Mouse (Mus musculus): ENCODE measurements around the gene BC034090. TPM values are rescaled to one million over a fixed set of nuclear protein-coding genes. Genes with fewer than 3 reads are reported as not detected.

Gene BC034090
- total RNA-seq, 2 experiments from 2014 or later, result 28.5 to 31.8 TPM

DNA sequence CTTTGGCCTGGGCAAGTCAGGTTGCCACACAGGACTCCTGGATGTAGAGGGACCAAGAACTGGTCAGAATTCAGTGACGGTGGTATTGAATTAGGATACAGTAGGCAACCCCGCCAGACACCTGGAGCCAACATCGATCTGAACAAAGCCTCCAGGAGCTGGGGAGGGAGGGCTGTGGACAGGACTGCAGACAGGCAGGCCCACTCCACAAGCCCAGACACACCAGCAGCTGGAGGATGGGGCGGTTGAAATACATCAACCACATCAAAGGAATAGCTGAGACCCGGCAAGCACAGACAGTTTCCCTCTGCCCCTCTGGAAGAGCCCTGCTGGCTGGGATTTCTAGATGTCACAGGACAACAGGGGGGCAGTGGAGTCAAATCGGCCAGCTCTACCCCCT, 27.4 kb downstream of the BC034090 start:
- no peak for DNase-seq

DNA sequence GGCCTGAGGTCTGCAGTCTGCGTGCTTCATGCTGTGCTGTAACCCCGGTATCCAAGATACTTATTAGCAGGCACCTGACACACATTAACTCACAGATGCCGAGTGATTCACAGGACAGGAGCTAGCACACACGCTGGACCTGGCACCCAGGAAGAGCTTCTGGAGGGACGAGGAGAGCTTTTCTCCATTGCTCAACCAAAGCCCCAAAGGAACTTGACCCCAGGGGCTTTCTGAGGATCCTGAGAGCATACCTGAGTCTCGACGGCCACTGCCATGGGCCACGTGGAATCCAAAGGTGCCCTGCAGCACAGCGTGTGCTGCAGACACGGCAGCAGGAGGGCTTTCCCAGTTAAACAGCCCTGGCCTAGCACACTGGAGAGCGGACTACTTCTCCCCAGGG, 27.9 kb downstream of the BC034090 start:
- DNase-seq, result no peak

DNA sequence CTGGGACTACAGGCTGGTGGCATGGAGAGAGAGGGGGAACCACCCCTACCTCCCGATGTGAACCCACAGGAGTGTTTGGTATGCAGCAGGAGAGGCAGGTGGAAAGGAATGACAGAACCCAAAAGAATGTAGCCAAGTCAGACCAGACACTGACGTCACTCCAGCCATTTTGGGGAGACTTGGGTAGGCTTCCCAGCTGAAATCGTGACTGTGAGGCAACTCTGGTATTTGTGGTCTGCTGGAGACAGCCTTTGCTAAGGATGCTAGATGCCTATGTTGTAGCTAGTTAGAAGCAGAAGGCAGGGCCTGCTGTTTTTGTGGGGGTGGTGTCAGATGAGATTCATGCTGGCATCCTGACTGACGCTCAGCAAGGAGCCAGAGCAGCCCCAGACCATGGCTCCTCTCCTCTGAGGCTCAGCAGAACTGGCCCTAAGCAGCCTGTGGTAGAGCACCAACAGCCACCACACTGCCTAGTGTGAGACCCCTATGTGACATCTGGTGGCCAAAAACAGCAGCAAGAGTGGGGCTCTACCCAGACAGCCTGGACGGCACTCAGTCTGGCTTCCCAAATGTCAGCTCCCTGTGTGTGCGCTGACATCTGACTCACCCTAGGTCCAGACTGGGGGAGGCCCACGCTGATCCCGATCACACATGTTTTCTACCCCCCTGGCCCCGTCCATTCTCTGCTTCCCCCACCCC, 29.0 kb downstream of the BC034090 start:
- DNase-seq, result no peak

DNA sequence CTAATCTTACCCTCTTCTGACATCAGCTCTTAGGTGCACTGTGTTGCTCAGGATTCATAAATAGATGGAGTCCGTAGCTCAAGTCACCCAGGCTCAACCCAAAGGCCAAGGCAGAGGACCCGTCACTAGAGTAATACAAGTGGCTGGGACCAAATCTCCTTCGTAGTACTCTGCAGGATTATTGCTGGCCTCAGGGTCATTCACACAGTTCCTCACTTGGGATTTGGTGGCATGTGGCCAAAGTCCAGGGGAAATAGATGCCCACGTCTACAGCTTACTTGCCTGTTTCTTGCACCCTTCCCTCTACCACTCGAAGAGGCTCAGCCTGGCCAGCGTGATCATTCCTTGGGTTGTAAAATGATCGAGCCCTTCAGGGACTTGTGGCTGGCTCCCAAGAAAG, 30.3 kb downstream of the BC034090 start:
- DNase-seq, result no peak

DNA sequence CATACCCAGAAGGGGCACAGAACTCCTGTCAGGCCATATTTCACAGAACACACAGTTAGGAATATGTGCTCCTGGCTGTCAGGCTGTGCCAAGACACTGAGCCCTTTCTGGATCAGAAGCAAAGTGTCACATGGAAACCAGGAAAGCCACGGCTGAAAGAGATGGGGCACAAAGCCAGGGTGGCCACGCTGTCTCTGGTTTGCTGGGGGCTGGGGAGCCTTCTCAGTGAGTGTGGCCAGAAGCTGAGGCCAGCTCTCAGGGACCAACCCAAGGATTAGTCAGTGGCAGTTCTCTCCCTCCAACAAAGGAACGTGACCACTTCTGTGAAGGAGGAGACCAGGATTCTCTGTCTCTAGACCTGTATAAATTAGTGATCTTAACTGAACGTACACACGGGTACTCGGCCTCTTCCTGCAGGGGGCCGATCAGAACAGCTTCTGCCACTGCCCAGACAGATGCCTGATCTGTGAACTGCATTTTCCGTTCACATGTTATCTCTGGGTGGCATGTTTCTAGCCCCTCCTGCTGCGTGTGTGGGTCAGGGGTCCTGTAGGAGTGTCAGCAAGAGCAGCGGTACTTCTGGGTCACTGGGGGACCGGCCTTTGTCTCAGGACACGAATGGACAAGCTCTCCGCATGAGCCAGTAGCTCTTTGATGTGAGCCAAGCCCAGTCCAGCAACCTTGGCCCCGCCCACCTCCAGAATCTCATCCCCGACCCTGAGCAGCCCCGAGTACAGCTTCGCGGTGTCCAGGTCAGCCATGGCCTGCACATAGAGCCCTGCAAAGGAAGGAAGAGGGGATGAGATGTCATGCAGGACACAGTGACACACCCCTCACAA, 31.1 kb downstream of the BC034090 start:
- DNase-seq, result peak; percentile 71 to 75

DNA sequence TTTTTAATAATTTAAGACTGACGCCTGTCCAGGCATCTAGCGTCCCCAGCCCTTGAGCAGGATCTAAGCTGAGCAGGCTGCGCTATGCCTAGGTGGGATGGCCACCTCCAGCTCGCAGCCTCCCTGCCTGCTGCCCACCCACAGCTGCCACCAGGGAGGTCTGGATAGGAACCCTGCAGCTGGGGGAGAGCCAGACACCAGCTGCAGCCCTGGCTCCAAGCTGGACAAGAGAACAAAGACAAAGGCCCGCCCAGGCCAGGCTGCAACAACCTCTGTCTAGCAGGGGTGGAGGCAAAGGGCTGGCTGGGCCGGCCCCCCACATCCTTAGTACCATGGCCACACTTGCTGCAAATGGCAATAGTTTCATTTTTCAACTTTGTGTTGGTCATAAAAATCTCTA, 31.8 kb downstream of the BC034090 start:
- peak in 1 of 2 experiments; percentile 35 for DNase-seq

DNA sequence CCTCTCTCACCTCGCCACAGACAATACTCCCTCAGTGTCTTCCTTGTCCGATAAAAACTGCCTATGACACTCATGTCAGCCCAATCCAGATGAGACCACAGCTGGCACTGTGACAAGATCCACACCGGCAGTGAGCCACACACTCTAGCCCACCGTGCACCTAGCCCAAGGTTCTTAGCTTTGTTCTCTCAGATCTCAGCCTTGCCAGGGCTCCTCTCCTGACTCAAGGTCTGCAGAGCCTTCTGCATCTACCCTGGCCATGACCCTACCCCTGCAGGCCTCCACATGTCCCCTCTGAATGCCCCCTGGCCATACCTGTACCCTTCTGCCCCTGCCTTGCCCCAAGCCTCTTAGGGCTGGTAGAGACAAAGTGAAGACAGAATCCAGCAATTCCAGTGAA, 32.2 kb downstream of the BC034090 start:
- DNase-seq, result no peak

DNA sequence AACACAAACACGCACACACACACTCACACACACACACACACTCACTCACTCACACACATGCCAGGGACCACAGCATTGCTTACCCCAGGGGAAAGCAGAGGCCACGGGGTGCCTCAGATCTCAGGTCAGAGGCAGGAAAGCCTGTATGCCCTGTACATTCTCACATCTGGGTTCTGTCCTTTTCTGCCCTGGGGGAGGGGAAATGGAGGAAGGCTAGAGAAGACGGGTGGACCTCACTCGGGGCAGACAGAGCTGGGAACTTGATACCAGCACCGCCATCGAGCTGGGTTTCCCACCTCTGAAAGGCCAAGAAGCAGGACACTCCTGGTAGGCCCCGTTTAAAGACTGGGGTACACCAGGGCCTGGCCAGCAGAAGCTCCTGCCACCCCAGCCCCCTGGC, 33.2 kb downstream of the BC034090 start:
- no peak for DNase-seq

DNA sequence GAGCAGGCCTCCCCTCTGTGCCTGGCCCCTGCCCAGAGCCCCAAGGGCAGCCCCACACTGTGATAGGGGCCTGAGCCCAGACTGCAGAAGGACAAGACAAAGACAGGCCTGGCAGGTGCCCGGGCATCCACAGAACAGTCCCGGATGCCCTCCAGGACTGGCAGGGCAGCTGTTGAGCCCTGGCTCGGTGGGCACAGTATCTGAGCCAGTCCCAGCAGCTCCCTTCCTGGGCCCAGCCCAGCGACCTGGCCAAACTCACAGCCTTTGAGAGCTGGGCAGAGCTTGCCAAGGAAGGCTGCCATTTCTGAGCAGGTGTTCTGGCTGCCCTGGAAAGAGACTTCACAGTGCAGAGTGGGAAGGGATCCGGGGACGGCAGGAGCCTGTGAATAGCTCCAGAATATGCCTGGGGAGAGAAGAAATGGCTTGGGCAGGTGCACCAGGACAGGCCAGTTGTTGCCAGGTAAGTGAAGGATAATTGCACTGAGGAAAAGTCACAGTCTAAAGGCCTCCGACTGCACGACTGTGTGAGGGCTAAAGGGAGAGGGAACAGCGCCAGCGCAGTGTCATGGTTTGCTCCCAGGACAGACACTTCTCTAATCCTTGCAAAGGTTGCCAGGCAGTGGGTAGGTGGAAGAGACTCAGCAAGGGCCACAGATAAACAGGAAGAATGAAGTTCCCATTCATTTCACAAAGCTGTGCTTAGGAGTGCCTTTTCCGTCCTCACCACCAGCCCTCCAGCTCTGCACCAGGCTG, 34.1 kb downstream of the BC034090 start:
- DNase-seq, result peak; percentile 60 to 82

DNA sequence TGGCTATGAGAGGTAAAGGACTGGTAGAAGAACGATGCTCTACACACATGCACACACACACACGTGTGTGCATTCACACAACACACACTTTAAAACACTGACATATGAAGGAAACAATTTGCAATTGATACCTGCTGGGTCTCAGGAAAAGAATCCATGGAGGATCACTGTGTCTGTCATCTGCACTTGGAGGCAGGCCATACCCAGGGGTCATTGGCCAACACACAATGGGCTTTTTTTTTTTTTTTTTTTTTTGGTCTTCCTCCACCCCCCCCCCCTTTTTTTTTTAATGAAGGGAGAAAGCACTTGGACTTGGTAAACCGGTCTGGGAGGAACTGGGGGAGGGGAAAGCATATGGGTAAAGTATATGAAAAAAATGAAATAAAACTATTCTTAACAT, 36.4 kb downstream of the BC034090 start:
- DNase-seq, result no peak

DNA sequence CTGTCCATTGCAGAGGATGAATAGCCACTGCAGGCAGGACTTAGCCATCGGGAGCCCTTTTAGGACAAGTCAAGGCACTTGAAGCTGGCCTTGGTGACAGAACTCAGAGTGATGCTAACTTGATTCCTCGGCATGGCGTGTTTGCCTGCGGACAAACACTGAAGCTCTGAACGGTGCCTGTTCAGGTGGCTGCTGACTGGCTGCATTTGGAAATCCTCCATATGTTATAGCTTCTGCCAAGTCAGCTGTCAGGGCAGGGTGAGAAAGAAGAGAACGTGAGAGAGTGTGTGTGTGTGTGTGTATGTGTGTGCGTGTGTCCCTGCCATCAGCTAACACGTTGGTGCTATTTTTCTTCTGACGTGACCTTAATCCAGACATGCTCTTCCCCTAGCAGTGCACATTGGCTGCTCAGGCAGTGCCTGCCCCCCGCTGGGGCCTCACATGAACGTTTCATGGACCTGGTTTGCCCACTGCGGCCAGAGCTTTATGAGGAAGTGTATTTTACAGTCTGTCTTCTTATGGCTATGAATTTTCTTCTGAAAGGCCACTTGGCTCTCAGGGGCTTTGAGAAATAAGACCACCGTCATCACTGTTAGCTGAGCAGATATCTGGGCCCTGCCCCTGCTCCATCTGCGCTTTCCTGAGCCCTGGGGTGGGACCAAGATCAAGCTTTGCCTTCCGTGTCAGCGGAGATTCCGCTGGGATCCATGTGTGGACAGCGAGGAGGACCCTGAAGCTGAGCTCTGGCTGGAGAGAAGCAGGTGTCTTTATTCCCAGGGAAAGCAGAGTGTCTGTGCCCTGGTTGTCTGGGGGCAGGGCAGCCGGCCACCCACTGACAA, 38.2 kb downstream of the BC034090 start:
- DNase-seq, result peak; percentile 51 to 61

DNA sequence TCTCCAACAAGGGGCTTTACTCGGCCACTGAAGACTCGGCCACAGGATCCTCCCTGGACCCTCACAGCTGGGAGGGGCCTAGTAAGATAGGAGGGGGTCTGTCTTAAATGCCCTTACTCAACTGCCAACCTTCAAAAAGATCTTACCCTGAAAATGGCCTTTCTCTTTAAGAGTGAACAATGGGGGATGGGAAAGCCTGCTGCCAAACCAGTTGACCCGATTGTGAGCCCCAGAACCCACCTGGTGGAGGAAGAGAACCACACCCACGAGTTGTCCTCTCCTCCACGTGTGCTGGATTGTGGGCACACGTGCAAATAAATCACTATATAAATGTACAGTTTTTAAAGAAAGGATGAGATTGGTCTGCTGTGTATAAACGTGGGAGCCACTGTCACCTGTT, 38.9 kb downstream of the BC034090 start:
- DNase-seq, result no peak

DNA sequence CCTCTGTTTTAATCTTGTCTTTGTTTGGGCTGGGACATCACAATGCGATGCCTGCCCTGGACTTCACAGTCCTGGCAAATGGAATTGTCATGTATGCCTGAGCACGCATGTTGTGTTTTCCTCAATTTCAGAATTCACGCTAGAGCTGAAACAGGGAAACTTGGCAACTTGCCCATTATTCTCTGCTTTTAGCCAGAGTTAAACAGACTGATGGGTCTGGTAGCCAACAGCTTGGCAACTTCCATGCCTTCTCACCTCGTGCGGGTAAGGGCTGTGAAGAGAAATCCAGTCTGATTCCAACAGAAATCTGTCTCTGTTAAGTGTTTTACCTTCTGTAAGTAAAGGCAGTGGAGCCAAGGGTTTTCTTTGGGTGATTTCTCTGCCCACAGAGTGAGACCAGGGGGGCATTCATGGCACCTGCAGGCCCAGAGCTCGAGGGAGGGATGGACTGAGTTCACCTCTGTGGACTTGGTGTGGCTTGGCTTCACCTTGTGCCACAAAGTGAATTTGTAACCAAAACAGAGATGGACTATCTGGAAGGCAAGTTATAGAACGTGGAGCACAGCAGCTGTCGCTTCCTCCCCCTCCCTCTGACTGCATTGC, 39.6 kb downstream of the BC034090 start:
- DNase-seq, result peak in 1 of 2 experiments; percentile 40

DNA sequence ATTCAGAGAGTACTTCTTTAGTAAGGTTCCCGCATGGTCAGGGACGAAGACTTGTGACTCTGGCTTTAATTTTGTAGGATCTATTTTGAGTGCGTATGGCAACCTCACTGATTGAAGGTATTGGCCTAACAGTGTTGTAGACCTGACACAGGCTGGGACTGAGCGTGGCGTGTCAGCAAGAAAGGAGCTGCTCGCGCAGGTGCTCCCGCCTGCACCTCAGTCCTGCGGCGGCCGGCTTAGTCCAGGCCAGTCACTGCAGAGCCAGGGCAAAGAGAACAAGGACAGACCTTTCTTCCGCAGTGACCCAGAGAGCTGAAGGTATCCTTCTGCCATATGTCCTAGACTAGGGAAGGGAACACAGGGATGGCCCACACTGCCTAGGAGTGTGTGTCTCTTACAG, 40.3 kb downstream of the BC034090 start:
- DNase-seq, result no peak

DNA sequence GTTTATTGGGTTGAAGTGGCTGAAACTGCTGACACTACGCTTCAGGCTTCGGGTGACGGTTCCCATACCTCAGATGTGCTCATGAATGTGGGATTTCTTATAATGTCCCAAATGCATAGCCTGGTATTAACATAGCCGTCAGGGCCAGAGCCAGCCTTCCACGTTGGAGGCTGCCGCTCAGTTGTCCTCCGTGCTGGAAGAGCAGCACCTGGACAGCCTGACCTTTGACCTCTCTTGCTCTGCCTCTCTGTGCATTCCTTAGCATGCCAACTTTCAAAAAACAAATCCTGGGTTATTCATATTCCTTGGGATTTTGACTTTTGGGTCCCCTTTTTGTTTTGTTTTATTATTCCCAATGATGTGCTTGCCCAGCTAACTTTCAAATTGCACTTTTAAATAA, 41.1 kb downstream of the BC034090 start:
- no peak for DNase-seq

DNA sequence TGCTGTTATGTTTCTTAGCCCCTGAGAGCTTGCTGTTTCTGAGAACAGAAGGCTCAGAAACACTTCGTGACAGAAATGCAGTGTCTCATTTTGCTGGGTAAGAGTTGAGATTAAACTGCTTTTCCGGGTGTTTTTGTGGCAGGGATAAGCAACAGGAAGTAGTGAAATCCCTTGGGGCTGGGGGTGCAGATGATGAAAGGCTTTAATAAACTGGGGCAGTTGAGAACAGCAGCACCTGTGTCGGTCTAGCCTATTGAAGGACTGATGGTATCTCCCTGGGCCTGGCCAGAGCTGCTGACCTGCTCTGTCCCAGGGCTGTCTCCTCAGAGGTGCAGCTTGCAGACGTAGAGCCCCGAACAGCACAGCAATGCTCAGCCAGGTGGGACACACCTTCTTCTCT, 41.8 kb downstream of the BC034090 start:
- no peak for DNase-seq

DNA sequence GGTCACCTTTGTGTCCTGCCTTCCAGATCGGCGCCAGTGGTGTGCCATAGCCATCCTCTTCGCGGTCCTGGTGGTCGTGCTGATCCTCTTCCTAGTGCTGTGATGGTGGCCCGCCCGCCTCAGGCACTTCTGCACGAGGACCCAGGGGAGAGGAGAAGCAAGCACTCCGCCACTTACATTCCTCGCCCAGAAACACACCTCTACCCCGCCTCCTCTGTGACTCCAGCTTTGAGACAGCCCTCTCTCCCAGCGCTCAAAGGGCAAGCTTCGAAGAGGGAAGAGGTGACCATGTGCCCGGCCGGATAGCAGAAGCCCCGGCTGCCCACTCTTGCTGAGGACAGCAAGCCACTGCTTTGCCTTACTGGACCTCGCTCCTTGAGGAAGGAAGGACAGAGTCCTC, 42.3 kb downstream of the BC034090 start:
- DNase-seq, result no peak

DNA sequence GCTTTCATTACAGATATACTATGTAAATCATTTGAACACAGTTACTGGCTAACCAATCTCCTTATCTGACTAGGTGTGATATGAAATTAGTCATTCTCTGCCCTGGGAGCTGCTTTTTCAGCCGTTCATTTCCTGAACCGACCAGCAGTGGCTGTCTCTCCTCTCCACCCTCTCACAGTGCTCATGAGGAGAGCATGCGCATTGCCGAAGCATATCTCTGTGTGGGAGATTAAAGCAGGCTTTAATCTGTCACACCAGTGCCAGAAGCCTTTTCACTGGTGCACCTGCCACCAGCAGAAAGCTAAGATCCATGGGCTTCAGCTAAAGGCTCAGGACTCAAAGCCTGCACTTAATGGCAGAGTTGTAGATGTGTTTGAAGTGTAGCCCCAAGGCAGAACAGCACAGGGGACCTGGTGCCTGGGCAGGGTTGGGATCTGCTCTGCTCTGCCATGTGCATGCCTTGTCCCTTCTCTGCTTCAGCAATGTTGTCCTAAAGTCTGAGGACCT, 42.8 kb downstream of the BC034090 start:
- no peak for DNase-seq

DNA sequence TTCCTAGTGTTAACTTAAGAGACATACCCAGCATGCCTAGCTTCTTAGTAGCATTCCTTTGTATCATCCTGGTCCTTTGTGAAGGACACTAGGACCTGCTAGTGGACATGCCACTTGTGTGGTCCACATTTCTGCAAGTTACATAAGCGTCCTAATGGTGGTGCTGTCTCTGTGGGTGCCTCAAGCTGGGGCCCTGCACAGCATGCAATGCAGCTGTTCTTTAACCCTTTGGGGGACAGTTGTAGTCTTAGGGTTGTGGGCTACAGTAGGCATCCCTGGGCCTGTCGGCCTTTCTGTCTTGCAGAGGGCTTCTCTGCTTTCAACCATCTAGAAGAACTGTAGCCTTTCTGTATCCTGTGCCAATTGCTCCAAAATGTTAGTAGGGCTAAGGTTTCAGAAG, 43.3 kb downstream of the BC034090 start:
- DNase-seq, result no peak

DNA sequence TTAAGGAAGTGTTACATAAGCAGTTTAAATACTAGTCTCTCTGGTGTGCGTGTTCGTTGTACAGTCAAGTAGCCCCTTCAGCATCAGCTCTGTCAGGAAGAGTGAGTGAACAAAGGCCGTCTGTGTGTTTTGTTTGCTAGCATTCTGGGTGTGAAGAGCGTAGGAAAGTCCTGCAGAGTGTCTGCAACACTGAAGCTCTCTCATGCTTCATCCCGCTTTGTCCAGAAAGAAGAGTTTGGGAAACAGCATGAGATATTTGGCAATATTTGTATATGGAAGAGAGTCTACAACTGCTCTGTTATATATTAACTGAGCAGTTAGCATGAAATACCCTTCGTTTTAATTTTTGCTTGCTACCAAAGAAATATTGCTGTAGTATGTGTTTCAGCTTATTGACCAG, 44.7 kb downstream of the BC034090 start:
- DNase-seq, result no peak

DNA sequence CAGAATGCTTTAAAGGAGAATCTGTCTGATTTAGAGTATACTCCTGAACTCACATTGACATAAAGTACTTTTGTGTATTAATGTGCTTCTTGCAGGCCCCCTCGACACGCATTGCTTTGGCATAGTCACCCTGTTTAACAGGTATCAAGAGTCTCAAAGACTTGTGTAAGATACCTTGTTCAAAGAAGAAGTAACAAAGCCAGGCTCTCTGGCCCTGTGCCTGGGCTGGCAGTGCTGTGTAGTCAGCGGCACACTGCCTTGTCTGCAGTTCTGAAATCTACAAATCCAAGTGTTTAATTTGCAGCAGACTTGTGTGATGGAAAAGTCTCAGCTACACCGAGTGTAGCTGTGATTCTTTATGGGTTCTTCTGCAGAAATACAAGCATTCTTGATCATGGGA, 47.6 kb downstream of the BC034090 start:
- no peak for DNase-seq

All from heart, adult 18-20 months (tissue).